Mouse (Mus musculus): Measurements from ENCODE around the gene Ache. TPM values are rescaled to one million over a fixed set of nuclear protein-coding genes. Genes with fewer than 3 reads are reported as not detected.

Ache gene
- 0.13 TPM in 2 replicates for total RNA-seq (2012; rRNA removed)
- total RNA-seq (2014; rRNA removed): not detected in 2 replicates
- polyA plus RNA-seq (2012; ENCODE audit: insufficient read length, low read depth): 0.11 and 0.23 TPM in 2 replicates

GRCm38 (mm10) chr5:137287032-137287952, at the start of gene Ache:
Gene Ache, plus strand, starts transcription at chr5:137287519.
- Histone ChIP-seq H3K27ac (ENCODE audit: insufficient read depth, low read depth) (no peak within 1 kb of the TSS), H3K4me2 (ENCODE audit: insufficient read depth, low read depth, poor library complexity, severe bottlenecking) (peak within 1 kb of the TSS; percentile 40), H3K36me3 (replicated peaks in 1 of 2; ENCODE audit: control insufficient read depth in 1 of 2, insufficient read depth in 1 of 2, low read length in 1 of 2) (no peaks in the 10 kb centered on the region), H3K4me3 (replicated peaks in 1 of 3; ENCODE audit: low read depth in 2 of 3, low read length in 2 of 3, poor library complexity in 1 of 3) (peak within 1 kb of the TSS in 1 of 3 experiments; percentile 12), H3K79me2 (replicated peaks; ENCODE audit: control insufficient read depth, extremely low read depth, insufficient read depth, poor library complexity, severe bottlenecking) (no peaks in the 10 kb centered on the region), H3K9me3 (replicated peaks; ENCODE audit: low read length) (peaks cover 15% of the 10 kb centered on the region), H3K9ac (ENCODE audit: insufficient read depth, low read depth) (no peak within 1 kb of the TSS), H3K4me1 (ENCODE audit: control insufficient read depth in 1 of 2, insufficient read depth in 2 of 2) (peaks cover 14 to 41% of the 10 kb centered on the region in 2 experiments; a peak in 3 of 4 replicates), H3K27me3 (replicated peaks) (peaks cover 40% of the 10 kb centered on the region)
- dilution Hi-C loops (cut with MboI; ENCODE audit: extremely low pct_ligation_motif_present, extremely low pct_unique_long_range_greater_than_20kb, low sequenced_read_pairs) (no loop called here), in situ Hi-C loops (cut with MboI; ENCODE audit: low pct_ligation_motif_present, low pct_unique_long_range_greater_than_20kb, low sequenced_read_pairs) (no loop called here)
- no peak for TF ChIP-seq JUND (conservative IDR thresholded peaks at IDR 0.05; ENCODE audit: low read depth, low read length)
- peak; percentile 31; the same call in 1 of the 2 replicates for TF ChIP-seq NRF1 (IDR thresholded peaks at IDR 0.05; ENCODE audit: low read depth, low read length)
- peak; percentile 33; the same call in 1 of the 2 replicates for TF ChIP-seq BHLHE40 (IDR thresholded peaks at IDR 0.05; ENCODE audit: low read depth, low read length)
- no peak for DNase-seq (ENCODE audit: extremely low read depth)

GRCm38 (mm10) chr5:137263897-137264720, 23.2 kb upstream of the Ache start:
- dilution Hi-C loops (cut with MboI; ENCODE audit: extremely low pct_ligation_motif_present, extremely low pct_unique_long_range_greater_than_20kb, low sequenced_read_pairs): no loop called here

More at GRCm38 (mm10) chr5:137263897-137264720, 23.2 kb upstream of the Ache start:
- H3K9me3 ChIP-seq (replicated peaks; ENCODE audit: low read length): no peaks in the 10 kb centered on the region
- no peak overlapping the region for H3K4me3 ChIP-seq (replicated peaks in 1 of 3; ENCODE audit: low read depth in 2 of 3, low read length in 2 of 3, poor library complexity in 1 of 3)
- no peaks in the 10 kb centered on the region for H3K4me1 ChIP-seq (ENCODE audit: control insufficient read depth in 1 of 2, insufficient read depth in 2 of 2)
- H3K27ac ChIP-seq (ENCODE audit: insufficient read depth, low read depth): no peak overlapping the region
- in situ Hi-C loops (cut with MboI; ENCODE audit: low pct_ligation_motif_present, low pct_unique_long_range_greater_than_20kb, low sequenced_read_pairs): no loop called here
- H3K4me2 ChIP-seq (ENCODE audit: insufficient read depth, low read depth, poor library complexity, severe bottlenecking): no peak overlapping the region
- no peak for DNase-seq (ENCODE audit: extremely low read depth)
- no peaks in the 10 kb centered on the region for H3K36me3 ChIP-seq (replicated peaks in 1 of 2; ENCODE audit: control insufficient read depth in 1 of 2, insufficient read depth in 1 of 2, low read length in 1 of 2)
- no peaks in the 10 kb centered on the region for H3K79me2 ChIP-seq (replicated peaks; ENCODE audit: control insufficient read depth, extremely low read depth, insufficient read depth, poor library complexity, severe bottlenecking)
- no peak for TF ChIP-seq ZNF384 (IDR thresholded peaks at IDR 0.05; ENCODE audit: low read depth, low read length)
- no peak for TF ChIP-seq JUND (conservative IDR thresholded peaks at IDR 0.05; ENCODE audit: low read depth, low read length)
- no peak for TF ChIP-seq POLR2A (IDR thresholded peaks at IDR 0.05; ENCODE audit: low read depth, low read length)
- no peak for TF ChIP-seq HCFC1 (IDR thresholded peaks at IDR 0.05; ENCODE audit: low read depth, low read length)
- TF ChIP-seq MAZ (IDR thresholded peaks at IDR 0.05; ENCODE audit: low read depth, low read length): no peak
- TF ChIP-seq NELFE (IDR thresholded peaks at IDR 0.05; ENCODE audit: low read depth, low read length): no peak
- no peak for TF ChIP-seq IRF4 (IDR thresholded peaks at IDR 0.05; ENCODE audit: low read depth, low read length)
- TF ChIP-seq ZMIZ1 (IDR thresholded peaks at IDR 0.05; ENCODE audit: low read depth, low read length): no peak
- TF ChIP-seq UBTF (IDR thresholded peaks at IDR 0.05; ENCODE audit: low read depth, low read length): no peak
- no peak for TF ChIP-seq TBP (conservative IDR thresholded peaks at IDR 0.05; ENCODE audit: low read depth, low read length)
- TF ChIP-seq E2F4 (IDR thresholded peaks at IDR 0.05; ENCODE audit: insufficient replicate concordance, low read depth, low read length): no peak
- no peak for TF ChIP-seq CHD1 (IDR thresholded peaks at IDR 0.05; ENCODE audit: low read depth, low read length)
- TF ChIP-seq RAD21 (IDR thresholded peaks at IDR 0.05; ENCODE audit: low read depth, low read length): no peak
- TF ChIP-seq ZC3H11A (IDR thresholded peaks at IDR 0.05; ENCODE audit: low read depth, low read length): no peak
- no peak for TF ChIP-seq RCOR1 (conservative IDR thresholded peaks at IDR 0.05; ENCODE audit: low read depth, low read length)
- TF ChIP-seq CTCF (conservative IDR thresholded peaks at IDR 0.05 in 1 of 2, IDR thresholded peaks at IDR 0.05 in 1 of 2; ENCODE audit: low read depth in 2 of 2, low read length in 2 of 2): no peak
- TF ChIP-seq EP300 (IDR thresholded peaks at IDR 0.05; ENCODE audit: low read length): no peak
- H3K27me3 ChIP-seq (replicated peaks): peaks cover 2% of the 10 kb centered on the region
- H3K9ac ChIP-seq (ENCODE audit: insufficient read depth, low read depth): no peak overlapping the region

Data from CH12.LX (cell line).